Mouse (Mus musculus) MEL (cell line): ENCODE results near the gene Trmt1. TPM values are rescaled to one million over a fixed set of nuclear protein-coding genes. Genes with fewer than 3 reads are reported as not detected.

ENCODE experiments used
- DNase-seq: peaks from one replicate; pipeline ENCODE4 v3.0.0; 2011; ENCODE audit warnings: low read depth, low spot score
- H3K27ac ChIP-seq: 2 replicates; pipeline ENCODE4 v1.5.1; 2012; ENCODE audit warnings: low read depth, mild to moderate bottlenecking, control low read depth, low read length, moderate library complexity; ENCODE audit not compliant: control insufficient read depth
- H3K27me3 ChIP-seq, 2 experiments: fragments of 150-350 bp in 1 of 2; sonication (generic) in 1 of 2; 2 replicates each; pipeline ENCODE4 v1.6.1; 2012; ENCODE audit warnings: low read length in 2 of 2, mild to moderate bottlenecking in 2 of 2, improper control_type of control experiment in 1 of 2, moderate library complexity in 1 of 2; ENCODE audit not compliant: insufficient read depth in 2 of 2, control insufficient read depth in 1 of 2
- H3K36me3 ChIP-seq, 2 experiments: 2 replicates each; pipeline ENCODE4 v1.6.1; 2012 to 2014; ENCODE audit warnings: low read length in 2 of 2, improper control_type of control experiment in 1 of 2, inconsistent platforms in 1 of 2, mild to moderate bottlenecking in 1 of 2; ENCODE audit not compliant: insufficient read depth in 2 of 2, control insufficient read depth in 1 of 2
- H3K4me1 ChIP-seq, 2 experiments: fragments of 150-350 bp in 1 of 2; sonication (generic) in 1 of 2; 2 replicates each; pipeline ENCODE4 v1.6.1; 2012; ENCODE audit warnings: low read length in 2 of 2, improper control_type of control experiment in 1 of 2, mild to moderate bottlenecking in 1 of 2; ENCODE audit not compliant: insufficient read depth in 2 of 2, control insufficient read depth in 1 of 2
- H3K4me3 ChIP-seq, 2 experiments: fragments of 150-350 bp in 1 of 2; sonication (generic) in 1 of 2; 2 replicates each; pipeline ENCODE4 v1.5.1; 2012; ENCODE audit warnings: low read depth in 2 of 2, low read length in 2 of 2, mild to moderate bottlenecking in 2 of 2, moderate library complexity in 2 of 2, control low read depth in 1 of 2, improper control_type of control experiment in 1 of 2; ENCODE audit not compliant: control insufficient read depth in 1 of 2, insufficient read depth in 1 of 2
- H3K79me2 ChIP-seq: 2 replicates; pipeline ENCODE4 v1.6.1; 2012; ENCODE audit warnings: mild to moderate bottlenecking, low read length, moderate library complexity; ENCODE audit not compliant: control insufficient read depth, poor library complexity, insufficient read depth
- H3K9ac ChIP-seq: 2 replicates; pipeline ENCODE4 v1.6.1; 2012; ENCODE audit warnings: low read depth, mild to moderate bottlenecking, control low read depth, low read length, moderate library complexity; ENCODE audit not compliant: control insufficient read depth, poor library complexity, severe bottlenecking
- H3K9me3 ChIP-seq: fragments of 150-350 bp; sonication (generic); replicated peaks from 2 replicates; pipeline ENCODE4 v1.6.1; 2012; ENCODE audit warnings: mild to moderate bottlenecking, low read length, improper control_type of control experiment, moderate library complexity; ENCODE audit not compliant: insufficient read depth
- BHLHE40 ChIP-seq: IDR thresholded peaks from 2 replicates; pipeline ENCODE4 v1.6.1; 2012; ENCODE audit warnings: low read depth, mild to moderate bottlenecking, inconsistent platforms, low read length, improper control_type of control experiment, borderline replicate concordance
- CHD1 ChIP-seq: IDR thresholded peaks from 2 replicates; pipeline ENCODE4 v1.6.1; 2012; ENCODE audit warnings: low read depth, mild to moderate bottlenecking, inconsistent platforms, low read length, improper control_type of control experiment
- CHD2 ChIP-seq: IDR thresholded peaks from 2 replicates; pipeline ENCODE4 v1.6.1; 2011; ENCODE audit warnings: low read length, improper control_type of control experiment
- CTCF ChIP-seq, 3 experiments: IDR thresholded peaks in 2 of 3; conservative IDR thresholded peaks in 1 of 3; 2 replicates each; pipeline ENCODE4 v1.5.1; 2011 to 2012; ENCODE audit warnings: low read length in 3 of 3, low read depth in 2 of 3, mild to moderate bottlenecking in 2 of 3, improper control_type of control experiment in 1 of 3, inconsistent platforms in 1 of 3, mixed read lengths in 1 of 3, moderate library complexity in 1 of 3; ENCODE audit not compliant: control insufficient read depth in 1 of 3, insufficient read depth in 1 of 3, poor library complexity in 1 of 3, severe bottlenecking in 1 of 3
- E2F4 ChIP-seq: IDR thresholded peaks from 2 replicates; pipeline ENCODE4 v1.6.1; 2011; ENCODE audit warnings: low read depth, low read length, improper control_type of control experiment, borderline replicate concordance
- EP300 ChIP-seq, 2 experiments: IDR thresholded peaks; 2 replicates each; pipeline ENCODE4 v1.6.1; 2011; ENCODE audit warnings: improper control_type of control experiment in 2 of 2, low read length in 2 of 2, low read depth in 1 of 2, mild to moderate bottlenecking in 1 of 2
- GABPA ChIP-seq: IDR thresholded peaks from 2 replicates; pipeline ENCODE4 v1.6.1; 2012; ENCODE audit warnings: low read depth, mild to moderate bottlenecking, inconsistent platforms, low read length, improper control_type of control experiment, moderate library complexity
- GATA1 ChIP-seq: IDR thresholded peaks from 2 replicates; pipeline ENCODE4 v1.6.1; 2011; ENCODE audit warnings: low read depth, low read length, improper control_type of control experiment
- HCFC1 ChIP-seq: IDR thresholded peaks from 2 replicates; pipeline ENCODE4 v1.6.1; 2012; ENCODE audit warnings: low read depth, mild to moderate bottlenecking, inconsistent platforms, low read length, improper control_type of control experiment, moderate library complexity
- MAFK ChIP-seq: IDR thresholded peaks from 2 replicates; pipeline ENCODE4 v1.6.1; 2011; ENCODE audit warnings: low read depth, mild to moderate bottlenecking, low read length, improper control_type of control experiment, borderline replicate concordance
- MAX ChIP-seq: IDR thresholded peaks from 2 replicates; pipeline ENCODE4 v1.6.1; 2011; ENCODE audit warnings: low read length, improper control_type of control experiment
- MAZ ChIP-seq: IDR thresholded peaks from 2 replicates; pipeline ENCODE4 v1.6.1; 2012; ENCODE audit warnings: low read depth, mild to moderate bottlenecking, inconsistent platforms, low read length, improper control_type of control experiment
- MEF2A ChIP-seq: IDR thresholded peaks from 2 replicates; pipeline ENCODE4 v1.6.1; 2014; ENCODE audit warnings: low read depth, mild to moderate bottlenecking, inconsistent platforms, low read length, improper control_type of control experiment; ENCODE audit not compliant: poor library complexity, insufficient replicate concordance, severe bottlenecking; ENCODE audit errors: extremely low read depth
- MXI1 ChIP-seq: IDR thresholded peaks from 2 replicates; pipeline ENCODE4 v1.6.1; 2011; ENCODE audit warnings: mild to moderate bottlenecking, low read depth, low read length, improper control_type of control experiment
- MYB ChIP-seq: IDR thresholded peaks from 2 replicates; pipeline ENCODE4 v1.6.1; 2011; ENCODE audit warnings: mild to moderate bottlenecking, low read depth, low read length, improper control_type of control experiment
- NELFE ChIP-seq: IDR thresholded peaks from 2 replicates; pipeline ENCODE4 v1.6.1; 2011; ENCODE audit warnings: low read depth, low read length, improper control_type of control experiment
- POLR2AphosphoS2 ChIP-seq: IDR thresholded peaks from 2 replicates; pipeline ENCODE4 v1.6.1; 2011; ENCODE audit warnings: low read length, improper control_type of control experiment
- POLR2AphosphoS5 ChIP-seq: IDR thresholded peaks from 2 replicates; pipeline ENCODE4 v1.6.1; 2012; ENCODE audit warnings: low read depth, borderline replicate concordance, mild to moderate bottlenecking, inconsistent platforms, low read length, moderate library complexity, mixed read lengths
- RAD21 ChIP-seq: IDR thresholded peaks from 2 replicates; pipeline ENCODE4 v1.6.1; 2011; ENCODE audit warnings: mild to moderate bottlenecking, low read depth, low read length, improper control_type of control experiment
- RCOR1 ChIP-seq: IDR thresholded peaks from 2 replicates; pipeline ENCODE4 v1.6.1; 2012; ENCODE audit warnings: low read depth, mild to moderate bottlenecking, inconsistent platforms, low read length, improper control_type of control experiment
- SIN3A ChIP-seq: IDR thresholded peaks from 2 replicates; pipeline ENCODE4 v1.6.1; 2012; ENCODE audit warnings: low read length, improper control_type of control experiment, inconsistent platforms
- SMC3 ChIP-seq: IDR thresholded peaks from 2 replicates; pipeline ENCODE4 v1.6.1; 2011; ENCODE audit warnings: low read depth, low read length, improper control_type of control experiment
- TAL1 ChIP-seq: IDR thresholded peaks from 2 replicates; pipeline ENCODE4 v1.6.1; 2012; ENCODE audit warnings: mild to moderate bottlenecking, inconsistent platforms, low read length, moderate library complexity, mixed read lengths
- TBP ChIP-seq: IDR thresholded peaks from 2 replicates; pipeline ENCODE4 v1.8.0; 2011; ENCODE audit warnings: low read depth, low read length, improper control_type of control experiment
- UBTF ChIP-seq: IDR thresholded peaks from 2 replicates; pipeline ENCODE4 v1.6.1; 2012; ENCODE audit warnings: low read depth, mild to moderate bottlenecking, inconsistent platforms, low read length, improper control_type of control experiment, moderate library complexity, borderline replicate concordance; ENCODE audit not compliant: insufficient read depth
- USF1 ChIP-seq: IDR thresholded peaks from 2 replicates; pipeline ENCODE4 v1.6.1; 2014; ENCODE audit warnings: low read depth, mild to moderate bottlenecking, inconsistent platforms, low read length, improper control_type of control experiment, moderate library complexity
- ZKSCAN1 ChIP-seq: IDR thresholded peaks from 2 replicates; pipeline ENCODE4 v1.6.1; 2012; ENCODE audit warnings: low read depth, mild to moderate bottlenecking, inconsistent platforms, low read length, improper control_type of control experiment, moderate library complexity
- ZNF384 ChIP-seq: IDR thresholded peaks from 2 replicates; pipeline ENCODE4 v1.6.1; 2012; ENCODE audit warnings: low read depth, mild to moderate bottlenecking, inconsistent platforms, low read length, improper control_type of control experiment
- polyA plus RNA-seq, 2 experiments: library from polyadenylated mRNA; stranded (reverse) in 1 of 2; unstranded in 1 of 2; fragments of >175 nt in 1 of 2; fragments of >200 nt in 1 of 2; gene quantifications; 2 replicates each; pipeline versions ENCODE4 v1.2.1 to v1.2.4; 2012; ENCODE audit warnings: low replicate concordance in 2 of 2, low read depth in 1 of 2; ENCODE audit not compliant: insufficient read length in 2 of 2, insufficient read depth in 1 of 2, missing spikeins in 1 of 2
- total RNA-seq: library from RNA; depleted of rRNA; stranded (reverse); fragments of 300-350 nt; gene quantifications from 2 replicates; pipeline ENCODE4 v1.2.3, GENCODE M21; 2012

Gene Trmt1
- total and polyA plus RNA-seq, 3 experiments: 183 to 221 TPM; not detected in 1

DNA sequence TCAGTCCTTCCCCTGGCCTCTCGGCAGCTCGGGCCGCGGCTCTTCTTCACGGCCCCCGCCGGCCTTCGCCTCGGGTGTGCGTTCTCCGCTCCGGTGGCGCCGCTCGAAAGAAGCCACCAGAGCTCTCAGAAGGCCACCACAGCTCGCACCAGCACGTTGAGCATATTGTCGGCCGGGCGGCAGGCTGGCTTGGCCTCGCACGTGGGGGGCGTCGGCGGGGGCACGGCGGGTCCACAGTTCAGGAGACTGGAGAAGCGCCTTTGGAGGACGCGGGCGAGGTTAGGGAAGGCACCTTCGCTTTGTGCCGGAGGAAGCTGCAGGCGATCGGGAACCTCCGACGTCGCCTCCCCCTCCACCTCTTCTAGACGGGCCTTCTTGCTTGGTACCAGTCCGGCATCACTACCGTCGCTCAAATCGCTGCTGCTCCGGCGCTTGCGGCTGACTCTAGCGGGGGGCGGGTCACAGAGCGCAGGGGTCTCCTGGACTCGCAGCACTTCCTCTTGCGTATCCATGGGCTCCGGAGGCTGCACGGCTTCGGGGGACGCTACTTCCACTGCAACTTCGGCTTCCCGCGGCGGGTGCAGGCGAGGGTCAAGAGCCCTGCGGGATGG, 24.0 kb upstream of the Trmt1 start:
- Histone ChIP-seq H3K36me3 (peaks cover 0 to 25% of the 10 kb centered on the region in 2 experiments; a peak in 2 of 4 replicates), H3K9me3 (no peaks in the 10 kb centered on the region), H3K27me3 (no peaks in the 10 kb centered on the region), H3K4me3 (peak overlapping the region; percentile 67 to 93), H3K79me2 (peaks cover 52% of the 10 kb centered on the region), H3K9ac (peak overlapping the region; percentile 88), H3K27ac (peak overlapping the region; percentile 92), H3K4me1 (peaks cover 5 to 33% of the 10 kb centered on the region in 2 experiments)
- peak; percentile 85 for DNase-seq
- TF ChIP-seq POLR2AphosphoS5 (no peak), MXI1 (peak; percentile 78; the same call in 1 of the 2 replicates), UBTF (0 out of 2 replicates have a peak, but pooled peaks have one; percentile 68), SIN3A (no peak; the same call in none of the 2 replicates), CHD1 (0 out of 2 replicates have a peak, but pooled peaks have one; percentile 15), NELFE (peak; percentile 42), HCFC1 (no peak), MAX (peak; percentile 1; the same call in 1 of the 2 replicates), CTCF (IDR thresholded peaks at IDR 0.05 in 2 of 3, conservative IDR thresholded peaks at IDR 0.05 in 1 of 3; ENCODE audit: control insufficient read depth in 1 of 3, insufficient read depth in 1 of 3, low read depth in 2 of 3, low read length in 3 of 3, poor library complexity in 1 of 3, severe bottlenecking in 1 of 3) (no peak), MAZ (0 out of 2 replicates have a peak, but pooled peaks have one; percentile 42)

DNA sequence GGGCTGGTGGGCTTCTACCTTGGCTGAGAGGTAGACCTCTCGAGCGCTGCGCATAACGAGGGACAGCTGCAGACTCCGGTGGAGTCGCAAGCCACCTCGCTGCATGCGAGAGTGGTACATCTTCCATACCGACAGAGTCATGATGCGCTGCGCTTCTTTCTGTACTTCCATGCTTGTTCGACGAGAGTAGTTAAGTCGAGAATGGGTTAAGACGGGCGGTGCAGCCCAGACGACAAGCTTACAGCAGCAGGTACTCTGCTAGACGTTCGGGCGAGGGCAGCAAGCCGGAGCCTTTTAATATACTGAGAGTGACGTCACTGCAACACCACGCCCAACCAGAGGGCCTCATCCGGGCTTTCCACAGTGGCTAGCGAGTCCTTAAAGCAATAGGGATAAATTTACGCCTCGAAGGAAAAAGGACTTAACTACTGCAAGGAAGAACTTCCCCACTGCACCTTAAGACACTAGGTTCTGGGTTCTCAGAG, 23.5 kb upstream of the Trmt1 start, which contains the start of gene Ier2:
Gene Ier2 (minus strand): TSS at position 272 of the 485 bp plus-strand sequence.
- Histone ChIP-seq H3K4me3 (peak within 1 kb of the TSS; percentile 67 to 93), H3K4me1 (peaks cover 2 to 28% of the 10 kb centered on the region in 2 experiments), H3K79me2 (peaks cover 52% of the 10 kb centered on the region), H3K9me3 (no peaks in the 10 kb centered on the region), H3K27me3 (no peaks in the 10 kb centered on the region), H3K9ac (peak within 1 kb of the TSS; percentile 88), H3K36me3 (peaks cover 0 to 19% of the 10 kb centered on the region in 2 experiments; a peak in 2 of 4 replicates), H3K27ac (peak within 1 kb of the TSS; percentile 95)
- peak; percentile 97 for DNase-seq
- TF ChIP-seq RAD21: no peak
- peak; percentile 99 for TF ChIP-seq POLR2AphosphoS5
- no peak for TF ChIP-seq SMC3
- peak; percentile 58; the same call in 1 of the 2 replicates for TF ChIP-seq MEF2A
- no peak; the same call in 1 of the 2 replicates for TF ChIP-seq CHD1
- no peak for TF ChIP-seq GATA1
- TF ChIP-seq EP300 (IDR thresholded peaks at IDR 0.05; ENCODE audit: low read depth in 1 of 2, low read length in 2 of 2): no peak
- no peak for TF ChIP-seq MAFK
- peak; percentile 63; the same call in 1 of the 2 replicates for TF ChIP-seq MXI1
- no peak for TF ChIP-seq MYB
- TF ChIP-seq POLR2AphosphoS2: peak; percentile 100
- TF ChIP-seq HCFC1: peak; percentile 81
- no peak for TF ChIP-seq CTCF (IDR thresholded peaks at IDR 0.05 in 2 of 3, conservative IDR thresholded peaks at IDR 0.05 in 1 of 3; ENCODE audit: control insufficient read depth in 1 of 3, insufficient read depth in 1 of 3, low read depth in 2 of 3, low read length in 3 of 3, poor library complexity in 1 of 3, severe bottlenecking in 1 of 3)
- no peak for TF ChIP-seq USF1
- TF ChIP-seq CHD2: no peak
- no peak for TF ChIP-seq RCOR1
- no peak for TF ChIP-seq GABPA
- no peak for TF ChIP-seq TAL1
- TF ChIP-seq ZNF384: no peak
- no peak for TF ChIP-seq ZKSCAN1
- TF ChIP-seq SIN3A: peak; percentile 95
- peak; percentile 100 for TF ChIP-seq NELFE
- peak; percentile 70; the same call in 1 of the 2 replicates for TF ChIP-seq E2F4
- TF ChIP-seq MAX: no peak; the same call in 1 of the 2 replicates
- TF ChIP-seq TBP: peak; percentile 99
- no peak for TF ChIP-seq BHLHE40
